Mouse (Mus musculus) adipocyte (in vitro differentiated cells): Measurements from ENCODE around the gene Rpl6.

Experiments used
- DNase-seq: peaks from one replicate; pipeline ENCODE4 v3.0.0-alpha.2; 2016; ENCODE audit warnings: low spot score

Rpl6 gene

GRCm38 (mm10) chr5:121204132-121205089 lies at the start of gene Rpl6:
Gene Rpl6 (plus strand): TSS chr5:121204481.
- peak; percentile 93 for DNase-seq

DNA sequence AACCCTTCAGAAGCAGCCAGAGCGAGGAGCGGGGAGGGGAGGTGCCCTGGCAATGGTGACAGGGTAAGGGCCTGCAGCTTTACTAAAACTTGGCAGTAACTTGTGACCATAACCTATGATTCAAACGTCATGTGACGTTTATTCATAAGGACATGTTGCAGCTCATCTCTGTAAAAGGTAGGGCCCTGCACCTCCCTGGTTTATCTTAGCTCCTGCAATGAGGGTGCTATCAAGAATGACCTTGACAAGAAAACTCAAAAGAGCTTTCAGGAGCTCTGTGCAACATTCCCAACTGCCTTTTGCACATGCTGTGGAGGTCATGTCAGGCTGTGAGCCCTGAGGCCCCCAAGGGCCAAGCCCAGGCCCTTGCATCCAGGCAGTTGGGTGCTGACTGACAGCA lies 48.2 kb upstream of the Rpl6 start:
- no peak for DNase-seq

DNA sequence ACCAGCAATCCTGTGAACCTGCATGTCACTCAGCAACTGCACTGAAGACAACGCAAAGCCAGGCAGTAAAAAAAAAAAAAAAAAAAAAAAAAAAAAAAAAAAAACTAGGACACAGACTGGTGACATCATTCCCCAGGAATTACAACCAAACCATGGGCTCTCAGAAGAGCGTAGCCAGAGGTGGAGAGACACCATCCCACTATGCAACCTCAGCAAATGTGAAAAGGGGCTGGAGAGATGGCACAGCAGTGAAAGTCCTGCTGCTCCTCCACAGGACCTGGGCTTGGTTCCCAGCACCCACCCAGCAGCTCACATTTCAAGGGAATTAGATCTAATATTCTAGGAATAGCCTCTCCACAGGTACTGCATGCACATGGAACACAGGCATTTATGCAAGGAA lies 47.3 kb upstream of the Rpl6 start:
- peak; percentile 26 for DNase-seq

- DNase-seq = no peak
These were observed 46.8 kb upstream of the Rpl6 start for GRCm38 (mm10) chr5:121157489-121157888.

GRCm38 (mm10) chr5:121158966-121159365 lies 45.3 kb upstream of the Rpl6 start:
- no peak for DNase-seq

DNA sequence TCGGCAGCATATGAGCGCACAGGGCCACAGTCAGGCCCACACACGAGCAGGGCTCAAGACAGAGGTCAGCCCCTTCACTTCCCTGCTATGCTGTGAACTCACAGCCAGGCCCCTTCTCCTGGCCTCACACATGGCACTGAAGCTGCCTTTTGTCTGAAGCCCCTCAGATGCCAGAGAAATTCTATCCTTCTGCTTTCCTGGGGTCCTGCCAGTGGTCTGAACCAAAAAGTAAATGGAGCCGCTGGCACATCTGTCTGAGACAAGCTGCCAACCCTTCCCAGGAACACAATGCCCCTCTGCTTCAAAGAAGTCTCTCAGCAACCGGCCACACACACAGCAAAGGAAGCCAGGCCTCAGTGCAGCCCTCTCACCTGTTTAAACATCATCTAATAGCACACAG lies 42.0 kb upstream of the Rpl6 start:
- DNase-seq = no peak

DNA sequence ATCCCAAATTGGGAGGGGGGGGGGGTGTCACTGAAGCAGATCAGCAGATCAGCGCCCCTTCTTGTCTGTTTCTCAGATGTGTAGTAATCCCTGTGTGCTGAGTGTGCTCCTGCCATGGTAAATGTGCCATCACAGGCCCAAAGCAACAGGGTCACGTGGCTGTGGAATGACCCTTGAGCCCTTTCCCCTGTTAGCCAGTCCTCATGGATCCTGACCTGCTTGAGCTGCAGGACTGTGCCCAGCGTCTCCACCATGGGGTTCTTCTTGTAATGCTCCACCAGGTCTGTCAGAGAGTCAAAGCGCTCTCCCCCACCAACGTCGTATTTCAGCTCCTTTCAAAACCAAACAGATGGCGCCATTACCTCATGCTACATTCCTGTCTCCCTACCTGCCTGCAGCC lies 41.4 kb upstream of the Rpl6 start:
- DNase-seq = no peak

- no peak for DNase-seq
These were observed 37.4 kb upstream of the Rpl6 start for GRCm38 (mm10) chr5:121166884-121167283.

GRCm38 (mm10) chr5:121169588-121169987 lies 34.7 kb upstream of the Rpl6 start:
- no peak for DNase-seq

- no peak for DNase-seq
These were observed 31.4 kb upstream of the Rpl6 start for GRCm38 (mm10) chr5:121172835-121173234.

DNA sequence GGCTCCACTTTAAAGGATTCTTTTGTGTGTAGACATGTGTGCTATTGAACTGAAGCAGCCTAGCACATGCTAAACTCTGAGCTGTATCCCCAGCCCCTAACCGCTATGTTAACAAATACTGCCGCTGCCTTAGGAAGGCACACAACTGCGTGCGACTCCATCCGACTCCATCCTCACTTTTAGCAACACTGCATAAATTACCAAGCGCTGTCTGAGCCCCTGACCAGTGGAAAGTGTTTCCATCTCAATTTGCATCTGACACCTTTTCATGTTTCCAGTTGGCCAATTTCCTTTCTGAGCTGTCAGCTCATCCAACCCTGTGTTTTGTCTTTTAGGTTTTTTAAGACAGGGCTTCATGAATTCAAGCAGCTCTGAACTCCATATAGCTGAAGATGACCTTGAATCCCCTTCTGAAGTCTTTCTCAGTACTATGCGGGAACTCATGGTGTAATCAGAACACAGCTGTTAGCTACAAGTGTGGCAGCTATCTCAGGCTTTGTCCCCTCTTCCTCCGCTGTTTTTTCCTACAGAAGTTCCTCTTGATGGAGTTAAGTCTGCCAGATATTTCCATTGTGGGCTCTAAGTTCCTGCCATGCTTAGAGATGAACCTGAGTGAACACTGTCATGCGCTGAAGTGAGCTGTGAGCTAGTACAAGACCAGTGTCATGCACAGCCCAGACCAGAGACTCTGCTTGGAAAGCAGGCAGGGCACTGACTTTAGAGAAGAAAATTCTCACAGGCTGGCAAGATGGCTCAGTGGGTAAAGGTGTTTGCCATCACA lies 25.0 kb upstream of the Rpl6 start:
- DNase-seq = no peak

DNA sequence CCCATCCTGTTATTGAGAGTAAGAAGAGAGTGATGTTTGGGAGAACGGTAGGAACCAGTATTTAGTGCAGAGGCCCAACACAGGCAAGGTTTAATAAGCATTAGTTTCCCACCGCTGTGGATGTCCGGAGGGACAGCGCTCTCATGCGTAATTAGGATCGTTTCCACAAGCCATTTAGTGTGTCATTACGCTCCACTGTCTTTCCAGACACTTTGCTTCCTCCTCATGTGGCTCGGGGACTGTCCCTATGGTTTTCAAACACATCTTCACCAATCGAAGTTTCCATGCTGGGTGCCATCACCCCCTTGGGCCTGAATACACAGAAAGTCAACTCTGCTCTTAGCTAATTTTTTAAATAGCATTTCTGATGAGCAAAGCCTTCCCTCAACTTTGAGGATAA lies 21.0 kb upstream of the Rpl6 start:
- no peak for DNase-seq

GRCm38 (mm10) chr5:121184375-121184774 lies 19.9 kb upstream of the Rpl6 start:
- no peak for DNase-seq

GRCm38 (mm10) chr5:121184945-121185551 lies 19.2 kb upstream of the Rpl6 start:
- no peak for DNase-seq

DNA sequence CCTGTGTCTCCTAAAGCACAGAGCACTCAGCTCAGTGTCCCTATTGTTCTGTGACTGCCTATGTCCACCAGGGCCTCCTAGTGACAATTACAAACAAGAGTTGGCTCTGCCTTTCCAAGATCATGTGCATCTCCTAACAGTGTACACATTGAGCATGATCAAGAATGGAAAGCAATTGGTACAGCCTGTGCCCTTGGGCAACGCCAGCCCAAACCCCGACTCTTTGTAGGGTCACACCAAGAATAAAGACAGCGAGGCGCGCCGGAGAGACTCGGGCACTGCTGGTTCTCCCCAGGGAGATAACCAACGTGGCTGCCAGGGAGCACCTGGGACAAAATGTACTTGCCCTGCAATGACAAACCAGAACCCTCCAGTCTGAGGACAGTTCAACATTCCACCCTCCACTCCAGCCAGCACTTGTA lies 16.7 kb upstream of the Rpl6 start:
- no peak for DNase-seq

DNA sequence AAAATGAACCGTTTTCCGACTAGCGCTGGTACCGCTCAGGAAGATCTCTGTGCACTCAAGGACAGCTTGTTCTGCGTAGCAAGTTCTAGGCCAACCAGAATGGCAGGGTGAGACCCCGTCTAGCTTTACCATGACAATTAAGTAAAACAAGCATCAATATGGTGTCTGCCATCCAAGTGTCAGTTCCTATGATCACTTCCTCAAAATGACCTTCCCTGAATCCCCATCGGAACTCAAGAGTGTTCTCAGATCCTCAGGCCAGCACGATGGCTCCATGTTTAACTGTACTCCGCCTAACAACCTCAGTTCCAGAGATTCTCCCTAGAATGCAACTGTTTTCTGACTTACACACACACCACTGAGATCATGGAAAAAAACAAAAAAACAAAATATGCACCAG lies 16.0 kb upstream of the Rpl6 start:
- no peak for DNase-seq

DNA sequence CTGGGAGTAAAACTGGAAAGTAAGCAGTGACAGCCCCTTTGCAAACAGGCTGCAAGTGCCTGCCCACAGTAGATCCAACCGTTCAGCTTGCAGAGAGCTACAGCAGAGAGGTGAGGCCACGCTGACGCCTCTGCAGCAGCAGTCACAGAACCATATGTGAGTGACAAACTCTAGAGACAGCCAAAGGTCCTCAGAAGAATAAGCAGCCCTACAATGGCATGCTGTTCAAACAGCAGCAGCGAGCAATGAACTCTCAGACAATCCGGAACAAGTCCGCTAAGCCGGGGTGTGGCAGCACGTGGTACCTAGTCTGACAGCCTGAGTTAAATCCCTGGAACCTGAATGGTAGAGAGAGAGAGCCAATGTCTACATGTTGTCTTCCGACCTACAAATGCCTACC lies 15.1 kb upstream of the Rpl6 start:
- no peak for DNase-seq

DNA sequence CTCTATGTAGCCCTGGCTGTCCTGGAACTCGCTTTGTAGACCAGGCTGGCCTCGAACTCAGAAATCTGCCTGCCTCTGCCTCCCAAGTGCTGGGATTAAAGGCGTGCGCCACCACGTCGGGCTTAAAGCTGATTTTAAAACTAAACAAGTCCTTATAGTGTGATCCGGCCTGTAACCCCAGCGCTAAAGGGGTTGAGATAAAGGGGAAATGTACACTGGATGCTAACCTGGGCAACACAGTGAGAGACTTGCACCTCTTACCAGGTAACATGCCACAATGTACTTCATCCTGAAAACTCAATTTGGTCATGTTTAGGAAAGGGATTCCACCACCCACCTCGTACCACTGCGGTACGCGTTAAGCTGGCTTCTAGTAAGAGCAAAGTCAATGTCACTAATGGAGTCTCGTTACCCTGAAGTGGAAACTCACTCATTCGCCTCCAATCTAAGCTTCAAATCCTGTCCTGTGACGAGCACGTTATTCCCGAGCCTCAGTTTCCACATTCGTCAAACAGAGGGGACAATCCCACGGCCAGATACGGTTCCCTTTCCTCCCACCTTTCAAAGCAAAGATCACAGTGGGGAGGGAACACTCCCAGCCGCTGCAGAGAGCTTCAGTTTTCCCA lies 14.0 kb upstream of the Rpl6 start:
- DNase-seq = no peak

DNA sequence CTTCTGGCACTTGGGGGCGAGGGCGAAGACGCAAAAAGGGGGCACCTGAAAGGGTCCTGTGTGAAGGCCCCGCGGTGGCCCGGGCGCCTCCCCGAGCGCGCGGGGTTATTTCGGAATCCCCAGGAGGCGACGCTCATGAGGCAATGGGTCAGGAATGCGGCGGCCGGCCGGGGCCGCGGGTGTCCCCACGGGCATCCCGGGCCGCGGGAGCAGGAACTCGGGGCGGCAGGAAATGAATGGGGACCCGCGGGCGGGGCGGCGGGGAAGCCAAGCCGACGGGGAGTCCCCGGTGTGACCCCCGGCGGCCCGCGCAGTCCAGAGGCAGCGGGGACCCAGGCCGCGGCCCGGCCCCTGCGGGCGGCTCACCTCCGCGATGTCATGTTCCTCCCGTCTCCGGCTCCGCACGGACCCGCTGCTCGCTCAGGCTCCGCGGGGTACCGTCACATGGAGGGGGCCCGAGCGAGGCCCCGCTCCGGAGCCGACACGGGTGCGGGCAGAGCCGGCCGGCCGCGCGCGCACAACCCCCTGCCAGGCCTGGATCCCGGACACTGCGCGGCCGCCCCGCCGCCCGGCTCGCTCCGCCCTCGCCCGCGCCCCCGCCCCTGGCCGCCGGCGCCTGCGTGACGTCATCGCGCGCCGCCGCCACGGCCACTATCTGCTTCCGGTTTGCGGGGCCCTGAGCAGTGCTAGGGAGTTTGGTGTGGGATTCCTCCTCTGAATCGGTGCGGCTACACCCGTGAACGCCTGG lies 13.3 kb upstream of the Rpl6 start, which contains the start of gene Ptpn11:
Gene Ptpn11, minus strand, starts transcription at position 562 of the 748 bp plus-strand sequence.
- peak; percentile 88 for DNase-seq

DNA sequence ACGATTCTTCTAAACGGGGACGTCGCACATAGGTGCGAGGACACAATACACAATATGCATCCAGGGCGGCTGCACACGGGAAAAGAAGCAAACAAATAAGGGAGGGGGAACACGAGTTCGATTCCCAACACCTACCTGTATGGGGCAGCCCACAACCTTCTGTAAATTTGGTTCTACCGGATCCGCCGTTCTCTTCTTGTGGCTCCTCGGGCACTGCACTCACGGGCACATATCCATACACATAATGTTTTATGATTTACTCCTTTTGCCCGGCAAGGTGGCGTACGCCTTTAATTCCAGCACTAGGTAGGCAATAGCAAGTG lies 12.7 kb upstream of the Rpl6 start:
- no peak for DNase-seq

DNA sequence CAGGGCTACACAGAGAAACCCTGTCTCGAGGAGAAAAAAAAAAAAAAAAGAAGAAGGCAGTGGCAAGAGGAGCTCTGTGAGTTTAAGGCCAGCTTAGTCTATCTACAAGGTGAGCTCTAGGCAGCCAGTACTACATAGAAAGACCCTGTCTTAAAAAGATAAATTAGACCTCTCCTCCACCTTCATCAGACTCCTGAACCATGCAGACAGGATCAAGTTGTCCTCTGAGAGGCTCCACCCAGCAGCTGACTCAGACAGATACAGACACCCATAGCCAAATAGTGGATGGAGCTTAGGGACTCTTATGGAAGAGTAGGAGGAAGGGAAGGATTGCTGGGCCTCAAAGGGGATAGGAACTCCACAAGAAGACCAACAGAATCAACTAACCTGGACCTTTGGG lies 10.1 kb upstream of the Rpl6 start:
- DNase-seq = no peak

GRCm38 (mm10) chr5:121196764-121197163 lies 7.5 kb upstream of the Rpl6 start:
- DNase-seq = no peak
